Mouse (Mus musculus) kidney, adult 2 months (tissue): ENCODE results near the gene Nfib.

Experiments used
- CTCF ChIP-seq: fragments of 200-500 bp; conservative IDR thresholded peaks from 2 replicates; pipeline ENCODE4 v1.5.1; 2011; ENCODE audit warnings: low read depth, mild to moderate bottlenecking, control low read depth, low read length, moderate library complexity, mixed read lengths; ENCODE audit not compliant: insufficient read depth, insufficient read length
- POLR2A ChIP-seq: fragments of 200-500 bp; IDR thresholded peaks from one replicate; pipeline ENCODE4 v1.6.1; 2011; ENCODE audit warnings: low read depth, low read length, control low read depth

DNA sequence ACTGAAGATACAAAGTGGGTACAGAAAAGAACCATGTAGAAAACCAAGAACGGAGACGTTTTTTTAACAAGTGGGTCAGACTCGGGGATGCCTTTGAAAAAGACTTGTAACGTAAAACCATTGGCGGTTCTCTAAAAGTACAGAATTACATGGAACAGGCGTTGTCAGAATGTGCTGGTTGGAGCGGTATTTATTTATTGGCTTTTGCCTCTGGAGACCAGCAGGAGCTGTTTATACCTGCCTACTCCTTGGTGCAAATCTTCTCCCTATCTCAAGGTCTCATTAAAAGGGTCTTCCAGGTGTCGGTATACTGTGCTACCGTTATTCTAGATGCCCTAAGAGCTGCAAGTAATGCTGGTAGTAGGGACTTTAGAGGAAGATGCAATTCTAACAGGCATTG is 166.7 kb downstream of the Nfib start:
- no peak for TF ChIP-seq POLR2A
- TF ChIP-seq CTCF: no peak
